Mouse (Mus musculus): ENCODE measurements around the gene Cfap97. TPM values are rescaled to one million over a fixed set of nuclear protein-coding genes. Genes with fewer than 3 reads are reported as not detected.

Gene Cfap97
- polyA plus RNA-seq, 1 experiment from 2014 or later: 20.8 TPM

Small RNA genes within 50 kb of the gene (microRNA-seq; reads per million reads assigned to microRNA genes)
- not detected for gene Gm23812

Other genes starting within 250 kb of the Cfap97 start
- 0.08 TPM in 1 of 2 replicates, not detected in the other for gene Ccdc110, start 217.2 kb upstream of the Cfap97 start, polyA plus RNA-seq (2016; fragmentation: Nextera tagmentation; extraction: Ambion mirVana)
- gene 1700029J07Rik, start 176.5 kb upstream of the Cfap97 start, polyA plus RNA-seq (2016; fragmentation: Nextera tagmentation; extraction: Ambion mirVana): 2.5 and 2.7 TPM in 2 replicates
- gene Ufsp2, start 176.2 kb upstream of the Cfap97 start, polyA plus RNA-seq (2016; fragmentation: Nextera tagmentation; extraction: Ambion mirVana): 60.1 and 60.7 TPM in 2 replicates
- 0.44 and 0.54 TPM in 2 replicates for gene Lrp2bp, start 152.5 kb upstream of the Cfap97 start, polyA plus RNA-seq (2016; fragmentation: Nextera tagmentation; extraction: Ambion mirVana)
- gene Ankrd37, start 146.1 kb upstream of the Cfap97 start, polyA plus RNA-seq (2016; fragmentation: Nextera tagmentation; extraction: Ambion mirVana): 12.3 and 19.8 TPM in 2 replicates
- 2.3 and 3.7 TPM in 2 replicates for gene Snx25, start 388 bp downstream of the Cfap97 start, polyA plus RNA-seq (2016; fragmentation: Nextera tagmentation; extraction: Ambion mirVana)
- gene Slc25a4, start 59.5 kb downstream of the Cfap97 start, polyA plus RNA-seq (2016; fragmentation: Nextera tagmentation; extraction: Ambion mirVana): 1,300 and 1,795 TPM in 2 replicates
- not detected in 2 replicates for gene Helt, start 142.9 kb downstream of the Cfap97 start, polyA plus RNA-seq (2016; fragmentation: Nextera tagmentation; extraction: Ambion mirVana)